Mouse (Mus musculus) hindbrain, embryonic 11.5 days (tissue): ENCODE measurements around the gene Ppp1r10. TPM values are rescaled to one million over a fixed set of nuclear protein-coding genes. Genes with fewer than 3 reads are reported as not detected.

ENCODE experiments used
- ATAC-seq: fragments of 200-750 bp; cut with Nextera tagmentation; 2 replicates; pipeline ENCODE4 v1.8.0; 2017; ENCODE audit warnings: mild to moderate bottlenecking, moderate TSS enrichment, moderate library complexity; ENCODE audit not compliant: low FRiP score
- DNase-seq: peaks from one replicate; pipeline ENCODE4 v3.0.0-alpha.2; 2015; ENCODE audit warnings: low spot score
- H3K27ac ChIP-seq: fragments of 300-500 bp; sonication (generic); 2 replicates; pipeline ENCODE4 v1.5.1; 2014; ENCODE audit warnings: mild to moderate bottlenecking, low read depth, low read length
- H3K27me3 ChIP-seq: fragments of 300-500 bp; sonication (generic); 2 replicates; pipeline ENCODE4 v1.6.1; 2014; ENCODE audit warnings: mild to moderate bottlenecking, low read length, moderate library complexity, mixed read lengths; ENCODE audit not compliant: control insufficient read depth, insufficient read depth
- H3K36me3 ChIP-seq: fragments of 300-500 bp; sonication (generic); 2 replicates; pipeline ENCODE4 v1.6.1; 2014; ENCODE audit warnings: mild to moderate bottlenecking, low read length, moderate library complexity, mixed read lengths; ENCODE audit not compliant: control insufficient read depth, insufficient read depth
- H3K4me1 ChIP-seq: fragments of 300-500 bp; sonication (generic); replicated peaks from 2 replicates; pipeline ENCODE4 v1.6.1; 2014; ENCODE audit warnings: low read length, mixed read lengths; ENCODE audit not compliant: control insufficient read depth, insufficient read depth
- H3K4me2 ChIP-seq: fragments of 300-500 bp; sonication (generic); replicated peaks from 2 replicates; pipeline ENCODE4 v1.6.1; 2014; ENCODE audit warnings: mild to moderate bottlenecking, low read depth, low read length
- H3K4me3 ChIP-seq: fragments of 300-500 bp; sonication (generic); 2 replicates; pipeline ENCODE4 v1.5.1; 2014; ENCODE audit warnings: low read depth, low read length
- H3K9ac ChIP-seq: fragments of 300-500 bp; sonication (generic); 2 replicates; pipeline ENCODE4 v1.6.1; 2014; ENCODE audit warnings: low read depth, low read length
- H3K9me3 ChIP-seq: fragments of 300-500 bp; sonication (generic); 2 replicates; pipeline ENCODE4 v1.6.1; 2016; ENCODE audit warnings: low read length; ENCODE audit not compliant: control insufficient read depth
- WGBS: fragments of 180-500 bp; shearing (Covaris S2); extraction: QIAGEN DNeasy Blood & Tissue Kit; methylation state at CpG from one replicate; pipeline ENCODE4 v1.1.7; 2014; 5-methylcytosine and 5-hydroxymethylcytosine counted together
- polyA plus RNA-seq: library from polyadenylated mRNA; unstranded; fragments of >200 nt; fragmentation: Nextera tagmentation; extraction: Ambion mirVana; gene quantifications from 2 replicates; pipeline ENCODE4 v1.2.1, GENCODE M21; 2014

Ppp1r10 gene
- polyA plus RNA-seq = 42.6 and 49.8 TPM in 2 replicates

DNA sequence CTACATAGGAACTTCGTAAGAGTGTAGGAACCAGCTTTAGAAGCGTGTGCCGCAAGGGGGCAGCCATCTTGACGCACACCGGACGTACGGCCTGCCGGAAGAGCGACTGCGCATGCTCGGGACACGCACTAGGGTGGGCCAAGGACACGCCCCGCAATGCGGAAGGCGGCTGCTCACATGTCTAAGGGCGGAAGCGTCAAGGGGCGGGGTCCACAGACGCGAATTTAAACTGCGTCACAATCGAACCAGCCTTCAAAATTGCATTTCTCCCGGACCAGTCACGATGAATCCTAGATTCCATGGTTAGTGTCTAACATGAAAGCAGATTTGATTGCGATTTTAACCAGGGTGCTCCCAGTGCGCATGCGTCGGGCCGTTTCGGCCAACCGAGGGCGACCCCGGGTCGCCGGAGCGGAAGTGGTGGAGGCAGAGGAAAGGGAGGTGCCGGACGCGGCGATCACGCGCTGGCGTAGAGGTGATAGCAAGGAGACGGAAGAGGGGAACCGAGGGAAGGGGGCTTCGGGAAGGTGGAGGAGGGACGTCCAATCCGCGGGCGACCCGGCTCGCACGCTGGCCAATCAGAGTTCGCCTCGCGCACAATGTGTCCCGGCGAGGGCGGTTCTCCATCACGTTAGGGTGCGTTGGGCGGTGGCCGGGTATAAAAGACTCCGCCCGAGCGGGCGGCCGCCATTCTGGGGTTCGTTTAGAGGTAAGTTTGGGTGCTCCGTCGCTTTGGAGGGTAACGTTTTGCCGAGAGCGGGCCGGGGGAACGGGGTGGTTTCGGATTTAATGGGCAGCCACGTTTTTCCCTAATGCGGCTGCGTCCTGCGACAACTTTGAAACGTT is at the start of gene Ppp1r10, which contains the start of gene Mrps18b:
Gene Ppp1r10 (plus strand): TSS at position 138 of the 846 bp plus-strand sequence.
Gene Mrps18b (minus strand): TSS at position 93 of the 846 bp plus-strand sequence.
- Histone ChIP-seq H3K4me2 (peak within 1 kb of the TSS; percentile 92), H3K36me3 (no peaks in the 10 kb centered on the region), H3K27me3 (no peaks in the 10 kb centered on the region), H3K9ac (peak within 1 kb of the TSS; percentile 91), H3K9me3 (no peaks in the 10 kb centered on the region), H3K4me3 (peak within 1 kb of the TSS; percentile 67), H3K27ac (peak within 1 kb of the TSS; percentile 94), H3K4me1 (peaks cover 4% of the 10 kb centered on the region)
- peak; percentile 93 for ATAC-seq
- DNase-seq = peak; percentile 98
- WGBS = under 1% methylated on average over 78 of the region's 83 CpGs

DNA sequence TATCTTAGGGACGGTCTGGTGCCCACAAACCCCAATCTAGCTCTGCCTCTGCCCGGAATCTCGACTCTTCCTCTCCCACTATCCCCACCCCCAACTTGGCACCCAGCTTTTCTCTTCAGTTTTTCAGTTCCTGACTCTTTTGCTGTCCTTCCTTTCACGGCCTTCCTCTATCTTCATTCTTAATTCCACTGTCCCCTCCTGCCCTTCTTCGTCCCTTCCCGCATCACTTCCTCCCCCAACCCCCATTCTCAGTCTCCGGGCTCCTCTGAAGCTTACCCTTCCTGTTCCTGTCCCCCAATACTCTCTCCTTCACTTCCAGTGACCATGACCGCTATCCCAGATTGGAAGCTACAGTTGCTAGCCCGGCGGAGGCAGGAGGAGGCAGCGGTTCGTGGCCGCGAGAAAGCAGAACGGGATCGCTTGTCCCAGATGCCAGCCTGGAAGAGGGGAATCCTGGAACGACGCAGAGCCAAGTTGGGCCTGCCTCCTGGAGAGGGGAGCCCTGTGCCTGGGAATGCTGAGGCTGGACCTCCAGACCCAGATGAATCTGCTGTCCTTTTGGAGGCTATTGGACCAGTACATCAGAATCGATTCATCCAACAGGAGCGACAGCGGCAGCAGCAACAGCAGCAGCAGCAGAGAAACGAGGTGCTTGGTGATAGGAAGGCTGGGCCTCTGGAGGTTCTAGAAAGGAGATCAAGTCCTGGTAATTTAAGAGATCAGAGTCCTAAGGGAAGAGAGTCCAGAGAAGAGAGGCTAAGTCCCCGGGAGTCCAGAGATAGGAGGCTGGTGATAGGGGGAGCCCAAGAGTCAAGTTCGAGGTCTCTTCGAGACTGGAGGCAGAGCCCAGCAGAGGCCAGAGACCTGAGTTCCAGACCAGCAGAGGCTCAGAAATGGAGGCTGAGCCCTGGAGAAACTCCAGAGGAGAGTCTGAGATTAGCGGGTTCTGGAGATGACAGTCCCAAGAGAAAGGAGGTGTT is 49.0 kb upstream of the Ppp1r10 start:
- Histone ChIP-seq H3K27ac (peak overlapping the region; percentile 99), H3K4me3 (peak overlapping the region; percentile 54), H3K9me3 (peaks cover 5% of the 10 kb centered on the region; the same call in 1 of the 2 replicates), H3K27me3 (no peaks in the 10 kb centered on the region), H3K4me2 (peak overlapping the region; percentile 98), H3K4me1 (peaks cover 8% of the 10 kb centered on the region), H3K9ac (peak overlapping the region; percentile 87), H3K36me3 (peaks cover 5% of the 10 kb centered on the region)
- peak; percentile 53 for DNase-seq
- 9% methylated on average over 26 of the region's 26 CpGs for WGBS
- ATAC-seq = no peak

- Histone ChIP-seq H3K4me1 (peaks cover 8% of the 10 kb centered on the region), H3K4me2 (peak overlapping the region; percentile 98), H3K9me3 (peaks cover 5% of the 10 kb centered on the region; the same call in 1 of the 2 replicates), H3K27me3 (no peaks in the 10 kb centered on the region), H3K27ac (peak overlapping the region; percentile 51; the same call in 1 of the 2 replicates), H3K4me3 (peak overlapping the region; percentile 54), H3K9ac (peak overlapping the region; percentile 87), H3K36me3 (peaks cover 5% of the 10 kb centered on the region)
- DNase-seq (peak; percentile 18), ATAC-seq (no peak)
- WGBS = 42% methylated on average over 16 of the region's 17 CpGs
Observed at GRCm38 (mm10) chr17:35868165-35868820, 47.9 kb upstream of the Ppp1r10 start.

- DNase-seq (peak; percentile 13), ATAC-seq (no peak)
- Histone ChIP-seq H3K9ac (peak overlapping the region; percentile 87), H3K4me1 (peaks cover 10% of the 10 kb centered on the region), H3K4me3 (peak overlapping the region; percentile 54), H3K27ac (peak overlapping the region; percentile 56; the same call in 1 of the 2 replicates), H3K36me3 (peaks cover 5% of the 10 kb centered on the region), H3K4me2 (peak overlapping the region; percentile 98), H3K9me3 (peaks cover 5% of the 10 kb centered on the region; the same call in 1 of the 2 replicates), H3K27me3 (no peaks in the 10 kb centered on the region)
- 4% methylated on average over 7 of the region's 7 CpGs for WGBS
Observed at GRCm38 (mm10) chr17:35868961-35869345, 47.3 kb upstream of the Ppp1r10 start.

DNA sequence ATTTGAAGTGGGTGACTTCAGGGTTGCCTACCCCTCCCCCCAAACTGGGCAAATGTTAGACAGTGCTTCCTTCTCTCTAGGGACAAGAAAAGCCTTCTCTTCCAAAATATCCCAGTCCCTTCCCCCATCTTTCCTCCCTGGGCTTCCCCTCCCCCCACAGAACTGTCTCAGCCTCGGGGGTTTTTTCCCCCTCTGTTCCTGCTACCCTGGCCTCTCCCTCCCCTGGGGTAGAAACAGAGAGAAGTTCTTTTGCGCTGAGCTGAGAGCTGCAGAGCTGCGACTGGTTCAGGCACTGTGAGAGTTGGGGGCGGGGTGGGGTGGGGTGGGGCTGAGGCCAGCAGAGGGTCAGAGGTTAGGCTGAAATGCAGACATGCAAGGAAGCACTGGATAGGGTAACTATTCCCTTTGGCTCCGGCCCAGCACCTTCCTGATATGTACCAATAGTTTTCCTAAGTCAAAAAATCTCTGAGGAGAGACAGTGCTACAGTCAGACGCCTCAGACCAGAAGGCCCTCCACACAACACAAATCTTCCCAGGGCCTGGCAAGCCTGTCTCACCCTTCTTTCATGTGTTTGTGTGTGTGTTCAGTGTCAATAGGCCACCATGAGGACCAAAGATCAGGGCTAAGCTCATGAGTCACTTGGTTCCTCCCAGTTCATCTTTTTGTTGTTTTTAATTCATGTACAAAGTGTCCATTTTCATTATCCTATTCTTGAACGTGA is 46.7 kb upstream of the Ppp1r10 start:
- DNase-seq = peak; percentile 39
- no peaks in the 10 kb centered on the region for H3K27me3 ChIP-seq
- peak overlapping the region; percentile 54 for H3K4me3 ChIP-seq
- peaks cover 10% of the 10 kb centered on the region for H3K4me1 ChIP-seq
- ATAC-seq = no peak
- H3K9ac ChIP-seq = peak overlapping the region; percentile 87
- H3K4me2 ChIP-seq = peak overlapping the region; percentile 98
- H3K36me3 ChIP-seq = peaks cover 5% of the 10 kb centered on the region
- 6% methylated on average over 7 of the region's 7 CpGs for WGBS
- H3K9me3 ChIP-seq = peaks cover 5% of the 10 kb centered on the region; the same call in 1 of the 2 replicates
- peak overlapping the region; percentile 56; the same call in 1 of the 2 replicates for H3K27ac ChIP-seq

DNA sequence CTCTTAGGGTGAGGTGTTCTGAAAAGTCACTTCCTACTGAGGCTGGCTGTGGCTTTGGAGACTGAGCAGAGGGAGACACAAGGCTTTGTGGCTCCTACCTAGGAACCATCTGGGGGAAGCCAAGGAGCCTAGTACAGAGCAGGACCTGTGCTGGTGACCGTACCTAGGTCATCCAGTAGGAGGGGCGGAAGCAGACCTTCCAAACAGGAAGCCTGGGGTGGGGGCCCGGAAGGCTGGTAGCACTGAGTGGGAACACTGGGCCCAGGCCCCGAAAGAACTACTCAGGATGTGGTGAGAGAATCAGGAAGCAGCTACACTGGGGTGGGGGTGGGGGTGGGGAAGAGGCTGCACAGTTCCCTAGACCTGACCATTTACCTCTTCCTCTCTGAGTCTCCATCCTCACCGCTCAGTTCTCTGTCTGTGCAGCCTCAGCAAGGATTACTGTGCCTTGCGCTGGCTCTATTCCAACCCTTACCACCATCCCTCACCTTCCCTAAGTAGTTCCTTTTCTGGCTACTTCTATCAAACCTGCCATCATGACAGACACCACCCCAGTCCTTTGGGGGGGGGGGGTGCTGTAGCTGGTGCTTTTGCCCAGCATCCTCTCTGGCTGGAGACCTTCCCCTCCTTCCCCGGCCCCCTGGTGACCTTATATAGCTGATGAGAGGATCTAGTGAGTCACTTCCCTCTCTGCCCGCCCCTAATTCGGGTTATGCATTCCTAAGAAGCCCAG is 45.9 kb upstream of the Ppp1r10 start:
- Histone ChIP-seq H3K27me3 (no peaks in the 10 kb centered on the region), H3K4me2 (peak overlapping the region; percentile 98), H3K36me3 (peaks cover 5% of the 10 kb centered on the region), H3K4me3 (peak overlapping the region; percentile 54), H3K9ac (peak overlapping the region; percentile 32; the same call in 1 of the 2 replicates), H3K4me1 (peaks cover 10% of the 10 kb centered on the region), H3K9me3 (peaks cover 5% of the 10 kb centered on the region; the same call in 1 of the 2 replicates), H3K27ac (no peak overlapping the region; the same call in 1 of the 2 replicates)
- DNase-seq (peak; percentile 17), ATAC-seq (no peak)
- WGBS = 73% methylated on average over 9 of the region's 9 CpGs

- peak; percentile 45 for DNase-seq
- H3K4me3 ChIP-seq = peak overlapping the region; percentile 54
- H3K9me3 ChIP-seq = peaks cover 5% of the 10 kb centered on the region; the same call in 1 of the 2 replicates
- H3K4me1 ChIP-seq = peaks cover 10% of the 10 kb centered on the region
- no peak overlapping the region for H3K9ac ChIP-seq
- peak overlapping the region; percentile 98 for H3K4me2 ChIP-seq
- H3K27me3 ChIP-seq = no peaks in the 10 kb centered on the region
- WGBS = 87% methylated on average over 8 of the region's 8 CpGs
- no peak for ATAC-seq
- H3K27ac ChIP-seq = no peak overlapping the region
- peaks cover 5% of the 10 kb centered on the region for H3K36me3 ChIP-seq
Observed at GRCm38 (mm10) chr17:35870884-35871696, 45.1 kb upstream of the Ppp1r10 start.
